Comparison of ENCODE assay signal across 10 mouse cellular contexts in the genomic region with DNA sequence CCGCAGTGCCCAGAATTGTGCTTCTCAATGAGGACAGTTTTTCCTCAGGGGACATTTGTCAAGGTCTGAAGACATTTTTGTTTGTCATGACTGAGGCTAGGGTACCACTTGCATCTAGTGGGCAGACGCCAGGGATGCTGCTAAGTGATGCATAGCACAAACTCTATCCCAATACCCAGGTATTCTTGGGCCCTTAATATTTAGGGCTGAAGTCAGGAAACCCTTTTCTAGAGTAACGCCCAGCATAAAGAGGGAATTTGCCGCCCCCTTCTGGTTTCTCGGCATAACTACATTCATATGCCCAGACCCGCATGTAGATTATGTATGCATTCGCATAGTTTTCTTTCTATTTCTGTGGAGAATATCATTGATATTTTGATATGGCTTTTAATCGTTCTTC. TPM values are rescaled to one million over a fixed set of nuclear protein-coding genes. Genes with fewer than 3 reads are reported as not detected.
A peak's percentile ranks its signal among the peaks of the same experiment; 100 is the strongest.
DNase-seq lines count a peak whose midpoint lies in the region; ATAC-seq and TF ChIP-seq lines count a peak whose summit lies in the region.
"Had no signal": no experiment of that assay in that cellular context is flagged by ENCODE, and none has a peak within 500 bp of the region (broad histone marks: within the 10 kb centered on the region; RNA-seq: fewer than 3 reads in every experiment).

No protein-coding gene starts in this region.

- DNase-seq in urinary bladder, postnatal 14 days (ENCODE audit: low spot score) = peak; percentile 58
- no peak for DNase-seq in urinary bladder, adult 2 months (ENCODE audit: low spot score)
- DNase-seq in adrenal gland, postnatal 36 days = peak; percentile 59 to 77
- DNase-seq in embryonic facial prominence, embryonic 10.5 days (ENCODE audit: low spot score) = peak; percentile 56
- peak; percentile 74 for DNase-seq in hindbrain, postnatal 0 days (ENCODE audit: low spot score)
- DNase-seq in left cerebral cortex, postnatal 25 days (ENCODE audit: low spot score in 2 of 2) = peak; percentile 18 to 43
- peak; percentile 62 to 72 for DNase-seq in natural killer cell, adult 2 months (ENCODE audit: low spot score in 2 of 2)
- peak; percentile 72 for DNase-seq in thymus, postnatal 14 days

- no peaks in the 10 kb centered on the region for H3K27me3 ChIP-seq in embryonic facial prominence, embryonic 10.5 days (replicated peaks; ENCODE audit: low read depth, poor library complexity, severe bottlenecking)
- H3K27me3 ChIP-seq in hindbrain, postnatal 0 days (ENCODE audit: insufficient read depth, low read length) = no peaks in the 10 kb centered on the region

- 29% methylated on average over 8 of the region's 8 CpGs for WGBS in embryonic facial prominence, embryonic 10.5 days
- WGBS in hindbrain, postnatal 0 days = 24% methylated on average over 8 of the region's 8 CpGs

- H3K27ac ChIP-seq in embryonic facial prominence, embryonic 10.5 days (replicated peaks) = no peak overlapping the region
- no peak overlapping the region for H3K27ac ChIP-seq in hindbrain, postnatal 0 days

- H3K4me2 ChIP-seq in hindbrain, postnatal 0 days (ENCODE audit: low read depth, low read length) = no peak overlapping the region

- no peak overlapping the region for H3K4me3 ChIP-seq in embryonic facial prominence, embryonic 10.5 days
- H3K4me3 ChIP-seq in hindbrain, postnatal 0 days (ENCODE audit: low read length) = no peak overlapping the region
- H3K4me3 ChIP-seq: myocyte had no signal

- H3K9ac ChIP-seq in hindbrain, postnatal 0 days (replicated peaks; ENCODE audit: low read length) = no peak overlapping the region

- peak; percentile 77 for TF ChIP-seq CTCF in hindbrain, postnatal 0 days (IDR thresholded peaks at IDR 0.05; ENCODE audit: low read depth)

- no peaks in the 10 kb centered on the region for H3K36me3 ChIP-seq in embryonic facial prominence, embryonic 10.5 days (replicated peaks)
- H3K36me3 ChIP-seq in hindbrain, postnatal 0 days (ENCODE audit: insufficient read depth, low read length) = no peaks in the 10 kb centered on the region

- intact Hi-C loops in left cerebral cortex, postnatal 25 days (cut with DNase I) = loop anchor here (1.0 to 5.0 kb wide), 3 partner anchors 64 to 96 kb away; partner anchors contain the start of gene Alyref2

- H3K9me3 ChIP-seq in embryonic facial prominence, embryonic 10.5 days = no peaks in the 10 kb centered on the region
- no peaks in the 10 kb centered on the region for H3K9me3 ChIP-seq in hindbrain, postnatal 0 days (ENCODE audit: low read length)

- H3K4me1 ChIP-seq in embryonic facial prominence, embryonic 10.5 days = peaks cover 1% of the 10 kb centered on the region; the same call in 1 of the 2 replicates
- H3K4me1 ChIP-seq in hindbrain, postnatal 0 days (ENCODE audit: insufficient read depth, low read length) = no peaks in the 10 kb centered on the region

- peak; percentile 38; the same call in 1 of the 2 replicates for ATAC-seq in hindbrain, postnatal 0 days

RNA-seq across cellular contexts. Expression of gene Cd244a, which starts 7.8 kb away (rescaled TPM):
- 0.73 and 0.75 TPM in 2 replicates for polyA plus RNA-seq in urinary bladder, adult 2 months (2012; rRNA removed)
- under 1 TPM; 0.40 to 0.63 TPM for total RNA-seq in adrenal gland, postnatal 36 days (2021)
- 0.19 TPM in 1 of 2 replicates, not detected in the other for polyA plus RNA-seq in embryonic facial prominence, embryonic 10.5 days (2016; fragmentation: Nextera tagmentation; extraction: Ambion mirVana)
- 0.05 TPM in 1 of 2 replicates, not detected in the other for total RNA-seq in hindbrain, postnatal 0 days (2014; rRNA removed)
- not detected in 2 replicates for polyA plus RNA-seq in hindbrain, postnatal 0 days (2015; fragmentation: Nextera tagmentation; extraction: Ambion mirVana)
- not detected for total RNA-seq in left cerebral cortex, postnatal 25 days (2021)

RNA-seq across cellular contexts. Expression of gene Itln1, which starts 31.7 kb away (rescaled TPM):
- 0.06 TPM in 1 of 2 replicates, not detected in the other for polyA plus RNA-seq in urinary bladder, adult 2 months (2012; rRNA removed)
- not detected for total RNA-seq in adrenal gland, postnatal 36 days (2021)
- not detected in 2 replicates for polyA plus RNA-seq in embryonic facial prominence, embryonic 10.5 days (2016; fragmentation: Nextera tagmentation; extraction: Ambion mirVana)
- not detected in 2 replicates for total RNA-seq in hindbrain, postnatal 0 days (2014; rRNA removed)
- polyA plus RNA-seq in hindbrain, postnatal 0 days (2015; fragmentation: Nextera tagmentation; extraction: Ambion mirVana) = not detected in 2 replicates
- not detected for total RNA-seq in left cerebral cortex, postnatal 25 days (2021)
- polyA plus RNA-seq: frontal cortex, adult 2 months; myocyte had no signal

RNA-seq across cellular contexts. Expression of gene Ly9, which starts 40.4 kb away (rescaled TPM):
- 1.6 and 2.0 TPM in 2 replicates for polyA plus RNA-seq in urinary bladder, adult 2 months (2012; rRNA removed)
- total RNA-seq in adrenal gland, postnatal 36 days (2021) = 1 to 10 TPM in 1 of 2 experiments, under 1 TPM in 1; 0.49 to 1.4 TPM
- 0.06 and 0.07 TPM in 2 replicates for polyA plus RNA-seq in embryonic facial prominence, embryonic 10.5 days (2016; fragmentation: Nextera tagmentation; extraction: Ambion mirVana)
- 0.63 TPM in 1 of 2 replicates, not detected in the other for total RNA-seq in hindbrain, postnatal 0 days (2014; rRNA removed)
- 0.14 TPM in 1 of 2 replicates, not detected in the other for polyA plus RNA-seq in hindbrain, postnatal 0 days (2015; fragmentation: Nextera tagmentation; extraction: Ambion mirVana)
- not detected for total RNA-seq in left cerebral cortex, postnatal 25 days (2021)
- polyA plus RNA-seq: myocyte had no signal
